12 mouse cellular contexts compared by ENCODE assay signal in the genomic region with DNA sequence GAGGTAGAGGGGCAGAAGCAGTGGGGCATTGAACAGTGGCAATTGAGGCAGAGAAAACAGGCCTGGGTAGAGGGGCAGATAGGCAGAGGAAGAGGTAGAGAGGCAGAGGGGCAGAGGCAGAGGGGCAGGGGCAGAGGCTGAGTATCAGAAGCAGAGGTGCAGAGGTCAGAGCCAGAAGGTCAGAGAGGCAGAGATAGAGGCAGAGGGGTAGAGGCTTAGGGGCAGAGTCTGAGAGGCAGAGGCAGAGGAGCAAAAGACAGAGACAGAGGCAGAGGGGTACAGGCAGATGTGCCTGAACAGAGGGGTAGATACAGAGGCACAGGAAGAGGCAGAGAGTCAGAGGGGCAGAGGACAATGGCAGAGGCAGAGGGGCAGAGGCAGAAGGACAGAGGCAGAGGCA.
DNase-seq lines count a peak whose midpoint lies in the region; ATAC-seq and TF ChIP-seq lines count a peak whose summit lies in the region.
"Had no signal": no experiment of that assay in that cellular context is flagged by ENCODE, and none has a peak within 500 bp of the region (broad histone marks: within the 10 kb centered on the region; RNA-seq: fewer than 3 reads in every experiment).

No protein-coding gene starts in this region.

- H3K27me3 ChIP-seq in neural tube, embryonic 13.5 days = peaks cover 9% of the 10 kb centered on the region
- no peaks in the 10 kb centered on the region for H3K27me3 ChIP-seq in liver, embryonic 15.5 days
- no peaks in the 10 kb centered on the region for H3K27me3 ChIP-seq in stomach, postnatal 0 days (ENCODE audit: control insufficient read depth, insufficient read depth, low read length)

- no peak for DNase-seq in frontal cortex, postnatal 10 days (ENCODE audit: low spot score in 2 of 2)
- no peak for DNase-seq in neural tube, embryonic 10.5 days (ENCODE audit: extremely low spot score, low spot score)
- no peak for DNase-seq in stomach, postnatal 0 days (ENCODE audit: low spot score)
- DNase-seq in layer of hippocampus, postnatal 25 days (ENCODE audit: extremely low spot score in 1 of 2, low spot score in 1 of 2) = no peak
- DNase-seq in adrenal gland, postnatal 14 days = no peak
- DNase-seq: cerebellum, postnatal 10 days; heart, adult 18-20 months; lung, postnatal 14 days had no signal

- H3K9me3 ChIP-seq in neural tube, embryonic 13.5 days = no peaks in the 10 kb centered on the region
- no peaks in the 10 kb centered on the region for H3K9me3 ChIP-seq in liver, embryonic 15.5 days (replicated peaks)
- no peaks in the 10 kb centered on the region for H3K9me3 ChIP-seq in stomach, postnatal 0 days (ENCODE audit: control insufficient read depth, low read length)

- TF ChIP-seq CTCF in stomach, postnatal 0 days (IDR thresholded peaks at IDR 0.05; ENCODE audit: low read depth) = no peak

- TF ChIP-seq EP300 in stomach, postnatal 0 days (optimal IDR thresholded peaks at IDR 0.05) = no peak

- H3K4me1 ChIP-seq in neural tube, embryonic 13.5 days (replicated peaks) = no peaks in the 10 kb centered on the region
- no peaks in the 10 kb centered on the region for H3K4me1 ChIP-seq in liver, embryonic 15.5 days (replicated peaks)
- H3K4me1 ChIP-seq in stomach, postnatal 0 days (replicated peaks; ENCODE audit: control insufficient read depth, insufficient read depth) = no peaks in the 10 kb centered on the region

- ATAC-seq in frontal cortex, adult (ENCODE audit: low TSS enrichment) = 0 out of 2 replicates have a peak, but pooled peaks have one; percentile 41
- peak; percentile 67; the same call in 1 of the 2 replicates for ATAC-seq in neural tube, embryonic 13.5 days (ENCODE audit: low read depth)
- peak; percentile 49 for ATAC-seq in liver, embryonic 15.5 days (ENCODE audit: insufficient read depth)
- peak; percentile 66; the same call in 1 of the 2 replicates for ATAC-seq in stomach, postnatal 0 days (ENCODE audit: low FRiP score, low TSS enrichment)
- ATAC-seq: activated CD4-positive, CD25-positive, alpha-beta regulatory T cell, adult 4 months had no signal

- H3K36me3 ChIP-seq in neural tube, embryonic 13.5 days = no peaks in the 10 kb centered on the region
- no peaks in the 10 kb centered on the region for H3K36me3 ChIP-seq in liver, embryonic 15.5 days (replicated peaks)
- H3K36me3 ChIP-seq in stomach, postnatal 0 days (ENCODE audit: control insufficient read depth, insufficient read depth, low read length) = no peaks in the 10 kb centered on the region

- H3K27ac ChIP-seq in neural tube, embryonic 13.5 days (replicated peaks) = no peak overlapping the region
- no peak overlapping the region for H3K27ac ChIP-seq in liver, embryonic 15.5 days (replicated peaks)
- no peak overlapping the region for H3K27ac ChIP-seq in stomach, postnatal 0 days (replicated peaks)

- no peak overlapping the region for H3K4me2 ChIP-seq in neural tube, embryonic 13.5 days
- H3K4me2 ChIP-seq in liver, embryonic 15.5 days = no peak overlapping the region
- no peak overlapping the region for H3K4me2 ChIP-seq in stomach, postnatal 0 days (replicated peaks; ENCODE audit: low read depth)

- H3K4me3 ChIP-seq in neural tube, embryonic 13.5 days = no peak overlapping the region
- no peak overlapping the region for H3K4me3 ChIP-seq in liver, embryonic 15.5 days (replicated peaks)
- H3K4me3 ChIP-seq in stomach, postnatal 0 days (ENCODE audit: low read depth, low read length) = no peak overlapping the region

- no peak overlapping the region for H3K9ac ChIP-seq in neural tube, embryonic 13.5 days
- no peak overlapping the region for H3K9ac ChIP-seq in liver, embryonic 15.5 days
- no peak overlapping the region for H3K9ac ChIP-seq in stomach, postnatal 0 days (ENCODE audit: low read length)
